Mouse (Mus musculus): Measurements from ENCODE around the gene Stbd1.

GRCm38 (mm10) chr5:92634916-92635315 lies 32.1 kb downstream of the Stbd1 start:
- TF ChIP-seq CTCF (IDR thresholded peaks at IDR 0.05; ENCODE audit: control insufficient read depth, insufficient read depth, insufficient replicate concordance, low read depth, low read length) (no peak), POLR2A (IDR thresholded peaks at IDR 0.05; ENCODE audit: control insufficient read depth, low read depth, low read length) (no peak)

Data from testis, adult 2 months (tissue).